Mouse (Mus musculus) kidney, adult 2 months (tissue): ENCODE measurements around the gene Zdhhc7. TPM values are rescaled to one million over a fixed set of nuclear protein-coding genes. Genes with fewer than 3 reads are reported as not detected.

Experiments
- DNase-seq: peaks from one replicate; pipeline ENCODE4 v3.0.0; 2021
- H3K27ac ChIP-seq: fragments of 200-500 bp; 2 replicates; pipeline ENCODE4 v1.5.1; 2012; ENCODE audit warnings: low read depth, low read length, control low read depth, inconsistent platforms; ENCODE audit not compliant: insufficient read depth
- H3K27me3 ChIP-seq: fragments of 200-500 bp; replicated peaks from 2 replicates; pipeline ENCODE4 v1.6.1; 2012; ENCODE audit warnings: mild to moderate bottlenecking, moderate library complexity, low read length, inconsistent platforms; ENCODE audit not compliant: control insufficient read depth, insufficient read depth
- H3K36me3 ChIP-seq: fragments of 200-500 bp; 2 replicates; pipeline ENCODE4 v1.6.1; 2012; ENCODE audit warnings: mild to moderate bottlenecking, moderate library complexity, low read length, inconsistent platforms; ENCODE audit not compliant: control insufficient read depth, insufficient read depth
- H3K4me1 ChIP-seq: fragments of 200-500 bp; 2 replicates; pipeline ENCODE4 v1.6.1; 2011; ENCODE audit warnings: low read length; ENCODE audit not compliant: control insufficient read depth, insufficient read depth
- H3K4me3 ChIP-seq: fragments of 200-500 bp; 2 replicates; pipeline ENCODE4 v1.5.1; 2011; ENCODE audit warnings: mild to moderate bottlenecking, low read depth, low read length, control low read depth; ENCODE audit not compliant: insufficient read depth
- CTCF ChIP-seq: fragments of 200-500 bp; conservative IDR thresholded peaks from 2 replicates; pipeline ENCODE4 v1.5.1; 2011; ENCODE audit warnings: low read depth, mild to moderate bottlenecking, control low read depth, low read length, moderate library complexity, mixed read lengths; ENCODE audit not compliant: insufficient read depth, insufficient read length
- POLR2A ChIP-seq: fragments of 200-500 bp; IDR thresholded peaks from one replicate; pipeline ENCODE4 v1.6.1; 2011; ENCODE audit warnings: low read depth, low read length, control low read depth
- WGBS: fragments of 180-500 bp; shearing (Covaris S2); methylation state at CpG from one replicate; pipeline ENCODE4 v1.1.7; 2018; 5-methylcytosine and 5-hydroxymethylcytosine counted together
- polyA plus RNA-seq: library from polyadenylated mRNA; depleted of rRNA; stranded (reverse); fragments of >200 nt; gene quantifications from 2 replicates; pipeline ENCODE4 v1.2.3, GENCODE M21; 2012

The Zdhhc7 gene
- polyA plus RNA-seq, 1 experiment: 58.7 TPM

DNA sequence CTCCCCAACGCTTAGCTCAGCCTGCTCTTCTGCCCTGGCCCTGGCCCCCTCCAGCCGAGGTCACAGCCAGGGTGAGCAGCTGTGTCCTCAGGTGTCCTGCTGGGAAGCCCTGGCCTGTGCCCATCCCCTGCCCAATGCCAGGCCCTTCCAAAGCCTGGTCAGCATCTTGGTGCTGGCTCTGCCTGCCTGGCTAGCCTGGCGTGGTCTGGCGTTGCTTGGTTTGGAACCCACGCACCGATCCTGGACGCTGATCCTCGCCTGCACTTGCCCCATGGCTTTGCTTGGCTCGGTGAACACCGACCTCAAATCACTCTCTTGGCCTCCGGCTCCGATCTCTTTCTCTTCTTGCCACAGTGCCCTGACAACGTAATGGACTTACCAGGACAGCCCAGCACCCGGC is 38.5 kb downstream of the Zdhhc7 start:
- TF ChIP-seq POLR2A (no peak), CTCF (no peak)
- Histone ChIP-seq H3K36me3 (no peaks in the 10 kb centered on the region), H3K4me3 (no peak overlapping the region), H3K27me3 (no peaks in the 10 kb centered on the region), H3K27ac (no peak overlapping the region), H3K4me1 (peaks cover 4% of the 10 kb centered on the region; the same call in 1 of the 2 replicates)
- WGBS: 90% methylated on average over 14 of the region's 14 CpGs
- DNase-seq: no peak

- no peak for TF ChIP-seq CTCF
- no peak for TF ChIP-seq POLR2A
- Histone ChIP-seq H3K4me3 (no peak overlapping the region), H3K27me3 (no peaks in the 10 kb centered on the region), H3K4me1 (no peaks in the 10 kb centered on the region), H3K36me3 (no peaks in the 10 kb centered on the region), H3K27ac (no peak overlapping the region)
- no peak for DNase-seq
- 63% methylated on average over 2 of the region's 2 CpGs for WGBS
Observed at GRCm38 (mm10) chr8:120057078-120057477, 44.2 kb downstream of the Zdhhc7 start.

DNA sequence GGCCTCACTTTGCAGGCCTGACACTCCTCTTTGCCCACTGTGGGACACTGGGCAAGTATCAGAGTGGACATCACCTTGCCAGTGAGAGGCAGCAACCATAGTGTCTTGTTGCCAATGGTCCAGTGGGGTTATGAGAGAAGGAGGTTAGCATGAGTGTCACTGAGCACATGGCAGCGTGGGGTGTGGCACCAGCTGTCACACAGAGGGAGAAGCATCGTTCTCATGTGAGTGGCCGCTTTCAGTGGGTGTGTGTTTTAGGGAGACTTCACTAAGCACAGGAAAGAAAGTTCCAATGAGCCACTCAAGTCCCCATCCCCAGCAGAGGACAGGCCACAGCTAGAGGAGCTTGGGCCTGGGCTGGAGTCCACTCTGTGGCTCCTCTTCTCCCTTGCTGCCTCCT is 46.4 kb downstream of the Zdhhc7 start:
- no peak overlapping the region for H3K27ac ChIP-seq
- no peak for TF ChIP-seq POLR2A
- TF ChIP-seq CTCF: no peak

DNA sequence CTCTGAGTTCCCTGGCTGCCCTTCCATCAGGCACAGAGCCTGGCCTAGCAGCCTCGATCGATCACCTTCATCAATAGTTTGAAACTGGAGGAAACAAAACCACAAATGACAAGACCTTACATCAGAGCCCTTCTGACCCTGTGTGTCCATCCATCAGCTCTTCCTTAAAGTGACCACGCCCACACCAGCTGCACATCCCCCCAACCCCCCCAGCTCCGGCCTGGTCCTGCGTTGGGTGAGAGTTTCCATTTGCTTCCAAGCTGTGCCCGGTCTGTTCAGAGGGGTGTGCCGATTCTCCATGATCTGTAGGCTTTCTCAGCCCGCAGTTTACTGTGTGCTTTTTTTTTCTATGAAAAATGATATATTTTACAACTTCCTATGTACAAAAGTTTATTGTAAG is 49.0 kb downstream of the Zdhhc7 start:
- 80% methylated on average over 8 of the region's 8 CpGs for WGBS
- H3K4me3 ChIP-seq: no peak overlapping the region
- TF ChIP-seq CTCF (no peak), POLR2A (no peak)
- no peaks in the 10 kb centered on the region for H3K36me3 ChIP-seq
- no peak for DNase-seq
- H3K4me1 ChIP-seq: peaks cover under 1% of the 10 kb centered on the region; the same call in 1 of the 2 replicates
- H3K27me3 ChIP-seq: no peaks in the 10 kb centered on the region
- no peak overlapping the region for H3K27ac ChIP-seq

More for the DNA sequence above, 46.4 kb downstream of the Zdhhc7 start:
- no peaks in the 10 kb centered on the region for H3K27me3 ChIP-seq
- WGBS: 88% methylated on average over 3 of the region's 3 CpGs
- DNase-seq: no peak
- H3K4me3 ChIP-seq: no peak overlapping the region
- H3K36me3 ChIP-seq: no peaks in the 10 kb centered on the region
- H3K4me1 ChIP-seq: no peaks in the 10 kb centered on the region

DNA sequence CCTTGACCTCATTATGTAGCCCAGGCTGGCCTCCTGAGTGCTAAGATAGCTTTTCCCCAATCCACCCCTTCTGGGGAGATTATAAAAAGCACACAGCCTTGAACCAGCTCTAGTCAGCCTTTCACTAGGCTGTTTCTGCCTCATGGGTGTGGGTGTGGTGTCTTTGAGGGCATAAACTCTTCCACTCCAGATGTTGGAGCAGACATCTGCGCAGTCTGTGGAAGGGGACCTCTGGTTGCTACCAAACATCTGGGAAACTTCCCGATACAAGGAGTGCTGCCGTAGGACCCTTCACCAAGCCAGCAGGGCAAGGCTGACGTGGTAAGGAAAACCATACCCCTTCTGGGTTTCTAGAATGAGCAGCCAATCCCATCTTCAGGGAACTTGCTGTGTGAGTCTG is 49.4 kb downstream of the Zdhhc7 start:
- no peak for DNase-seq
- Histone ChIP-seq H3K27me3 (no peaks in the 10 kb centered on the region), H3K4me1 (peaks cover 4% of the 10 kb centered on the region), H3K36me3 (no peaks in the 10 kb centered on the region), H3K27ac (no peak overlapping the region), H3K4me3 (no peak overlapping the region)
- WGBS: 93% methylated on average over 4 of the region's 4 CpGs
- TF ChIP-seq CTCF: no peak
- no peak for TF ChIP-seq POLR2A

DNA sequence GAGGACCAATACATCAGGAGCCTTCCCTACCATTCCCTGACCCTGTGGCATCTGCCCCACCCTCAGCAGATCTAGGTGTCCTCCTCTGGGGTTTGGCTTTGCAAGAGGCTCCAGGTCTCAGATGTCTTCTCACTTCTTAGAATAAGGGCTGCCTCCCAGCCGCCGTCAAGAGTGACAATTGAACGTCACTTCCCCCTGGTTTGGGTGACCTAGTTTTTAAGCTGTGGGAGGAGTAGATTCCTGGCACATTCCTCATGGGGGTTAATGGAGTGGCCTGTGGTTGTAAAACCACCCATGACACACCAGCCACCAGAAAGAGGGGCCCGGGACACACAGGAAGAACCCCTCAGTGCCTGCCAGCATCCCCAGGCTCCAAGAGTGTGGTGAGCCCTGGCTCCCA is 50.3 kb downstream of the Zdhhc7 start:
- H3K36me3 ChIP-seq: no peaks in the 10 kb centered on the region
- WGBS: 21% methylated on average over 4 of the region's 4 CpGs
- H3K27ac ChIP-seq: no peak overlapping the region
- no peak overlapping the region for H3K4me3 ChIP-seq
- H3K4me1 ChIP-seq: peaks cover 10% of the 10 kb centered on the region
- H3K27me3 ChIP-seq: no peaks in the 10 kb centered on the region
- DNase-seq: peak; percentile 70
- TF ChIP-seq POLR2A (no peak), CTCF (no peak)

GRCm38 (mm10) chr8:120050376-120050775 is 50.9 kb downstream of the Zdhhc7 start:
- DNase-seq: no peak
- WGBS: 78% methylated on average over 10 of the region's 10 CpGs
- no peak overlapping the region for H3K27ac ChIP-seq
- peaks cover 17% of the 10 kb centered on the region for H3K4me1 ChIP-seq
- H3K4me3 ChIP-seq: no peak overlapping the region
- TF ChIP-seq POLR2A (no peak), CTCF (no peak)
- no peaks in the 10 kb centered on the region for H3K27me3 ChIP-seq
- no peaks in the 10 kb centered on the region for H3K36me3 ChIP-seq

- H3K27me3 ChIP-seq: no peaks in the 10 kb centered on the region
- H3K4me1 ChIP-seq: peaks cover 18% of the 10 kb centered on the region
- no peak overlapping the region for H3K27ac ChIP-seq
- H3K4me3 ChIP-seq: no peak overlapping the region
- no peaks in the 10 kb centered on the region for H3K36me3 ChIP-seq
- no peak for DNase-seq
- 90% methylated on average over 13 of the region's 13 CpGs for WGBS
- TF ChIP-seq CTCF: no peak
- no peak for TF ChIP-seq POLR2A
Observed at GRCm38 (mm10) chr8:120049949-120050348, 51.3 kb downstream of the Zdhhc7 start.
